Mouse (Mus musculus) ES-E14 (cell line): Measurements from ENCODE around the gene Clcn2.

Source experiments
- CHD2 ChIP-seq: IDR thresholded peaks from 2 replicates; pipeline ENCODE4 v1.6.1; 2014; ENCODE audit warnings: mild to moderate bottlenecking, low read depth, low read length, inconsistent platforms
- HCFC1 ChIP-seq: IDR thresholded peaks from 2 replicates; pipeline ENCODE4 v1.6.1; 2012; ENCODE audit warnings: low read length, inconsistent platforms, borderline replicate concordance; ENCODE audit not compliant: insufficient read depth
- ZC3H11A ChIP-seq: IDR thresholded peaks from 2 replicates; pipeline ENCODE4 v1.6.1; 2012; ENCODE audit warnings: low read depth, mild to moderate bottlenecking, inconsistent platforms, low read length, borderline replicate concordance
- ZNF384 ChIP-seq: IDR thresholded peaks from 2 replicates; pipeline ENCODE4 v1.6.1; 2012; ENCODE audit warnings: low read depth, low read length, inconsistent platforms

GRCm38 (mm10) chr16:20677974-20678675 lies 39.4 kb downstream of the Clcn2 start:
- TF ChIP-seq HCFC1 (no peak), ZNF384 (no peak), CHD2 (no peak), ZC3H11A (no peak)
